Mouse (Mus musculus): ENCODE measurements at regions not wholly inside any gene's neighbourhood (a gene's known extent, or its start where the extent isn't known, plus 50 kb on each side); places are given as distances from the start of the nearest gene placed in this dataset.

- H3K4me2 ChIP-seq (replicated peaks): no peak overlapping the region
- ATAC-seq (ENCODE audit: insufficient number of reproducible peaks, low FRiP score, low TSS enrichment, low read depth): no peak
- 88% methylated on average over 4 of the region's 4 CpGs for WGBS
- H3K9ac ChIP-seq: no peak overlapping the region
- no peaks in the 10 kb centered on the region for H3K4me1 ChIP-seq
- H3K4me3 ChIP-seq (replicated peaks): no peak overlapping the region
- no peak overlapping the region for H3K27ac ChIP-seq (replicated peaks)
- H3K27me3 ChIP-seq: no peaks in the 10 kb centered on the region
- no peaks in the 10 kb centered on the region for H3K9me3 ChIP-seq (replicated peaks)
- no peaks in the 10 kb centered on the region for H3K36me3 ChIP-seq
These were observed 88.6 kb upstream of the Fam189a1 start for GRCm38 (mm10) chr7:65244936-65245335.

DNA sequence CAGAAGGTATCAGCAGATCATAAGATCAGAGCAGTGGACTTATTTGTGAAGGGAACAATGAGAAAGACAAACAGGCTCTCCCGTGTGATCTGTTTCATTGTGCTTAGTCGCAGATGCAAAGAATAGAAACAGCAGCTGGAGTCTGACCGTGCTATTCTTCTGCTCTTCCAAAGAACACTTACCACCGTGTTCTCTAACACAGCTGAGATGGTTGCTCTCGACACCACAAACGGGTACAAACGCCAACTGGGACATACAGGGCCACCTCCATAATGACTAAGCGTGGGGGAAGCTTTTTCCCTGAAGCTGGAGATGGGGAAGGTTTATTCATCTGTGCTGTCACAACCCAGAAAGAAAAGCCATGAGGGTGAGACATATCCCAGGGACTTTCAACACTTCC is 84.8 kb upstream of the Fam189a1 start:
- no peak for ATAC-seq (ENCODE audit: insufficient number of reproducible peaks, low FRiP score, low TSS enrichment, low read depth)
- no peak overlapping the region for H3K4me3 ChIP-seq (replicated peaks)
- 75% methylated on average over 8 of the region's 8 CpGs for WGBS
- H3K4me1 ChIP-seq: no peaks in the 10 kb centered on the region
- no peaks in the 10 kb centered on the region for H3K36me3 ChIP-seq
- no peak overlapping the region for H3K4me2 ChIP-seq (replicated peaks)
- no peak overlapping the region for H3K9ac ChIP-seq
- no peak overlapping the region for H3K27ac ChIP-seq (replicated peaks)
- H3K9me3 ChIP-seq (replicated peaks): no peaks in the 10 kb centered on the region
- H3K27me3 ChIP-seq: no peaks in the 10 kb centered on the region

DNA sequence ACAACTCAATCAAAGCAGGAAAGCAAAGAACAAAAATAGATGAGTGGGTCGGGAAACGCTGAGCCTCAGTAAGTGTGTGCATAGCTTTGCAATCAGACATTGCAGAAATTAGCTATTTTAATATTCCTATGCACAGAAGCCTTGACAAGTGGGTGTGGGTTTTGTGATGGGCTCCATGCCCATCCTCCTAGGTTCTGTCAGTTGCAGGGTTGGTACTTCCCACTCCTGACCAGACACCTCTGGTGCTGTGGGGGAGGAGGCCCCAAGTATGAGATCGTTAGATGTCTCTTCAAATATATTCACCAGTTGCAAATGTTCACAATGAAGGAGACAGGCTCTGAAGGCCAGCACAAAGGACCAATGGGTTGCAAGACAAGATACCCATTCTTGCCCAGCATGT is 79.3 kb upstream of the Fam189a1 start:
- Histone ChIP-seq H3K36me3 (no peaks in the 10 kb centered on the region), H3K4me1 (no peaks in the 10 kb centered on the region; the same call in 1 of the 2 replicates), H3K9me3 (replicated peaks) (no peaks in the 10 kb centered on the region), H3K9ac (no peak overlapping the region), H3K4me2 (replicated peaks) (no peak overlapping the region), H3K4me3 (replicated peaks) (no peak overlapping the region), H3K27me3 (no peaks in the 10 kb centered on the region), H3K27ac (replicated peaks) (no peak overlapping the region)
- no peak for ATAC-seq (ENCODE audit: insufficient number of reproducible peaks, low FRiP score, low TSS enrichment, low read depth)
- WGBS: 84% methylated on average over 3 of the region's 3 CpGs

- no peak overlapping the region for H3K4me2 ChIP-seq (replicated peaks)
These were observed 77.3 kb upstream of the Fam189a1 start for GRCm38 (mm10) chr7:65233681-65234080.

DNA sequence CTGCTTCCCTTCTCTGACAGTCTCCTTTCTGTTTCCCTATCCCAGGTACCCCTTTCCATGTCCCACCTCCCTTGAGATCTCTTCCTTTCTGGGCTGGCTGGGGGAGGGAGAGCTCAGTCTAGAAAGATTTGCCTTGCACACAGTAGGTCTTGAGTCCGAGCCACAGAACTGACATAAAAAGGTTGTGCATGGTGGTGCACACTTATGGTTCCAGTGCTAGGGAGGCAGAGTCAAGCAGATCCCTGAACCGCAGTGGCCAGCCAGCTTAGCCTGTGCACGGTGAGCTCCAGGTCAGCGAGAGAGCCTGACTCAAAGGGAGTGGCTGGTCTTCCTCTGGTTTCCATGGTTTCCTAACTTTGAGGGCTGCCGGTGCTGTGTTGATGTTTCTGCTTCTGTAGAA is 72.9 kb upstream of the Fam189a1 start:
- no peak overlapping the region for H3K4me3 ChIP-seq (replicated peaks)
- ATAC-seq (ENCODE audit: insufficient number of reproducible peaks, low FRiP score, low TSS enrichment, low read depth): no peak
- H3K36me3 ChIP-seq: no peaks in the 10 kb centered on the region
- H3K4me2 ChIP-seq (replicated peaks): no peak overlapping the region
- no peaks in the 10 kb centered on the region; the same call in 1 of the 2 replicates for H3K4me1 ChIP-seq
- 74% methylated on average over 5 of the region's 5 CpGs for WGBS
- H3K9ac ChIP-seq: no peak overlapping the region
- no peak overlapping the region for H3K27ac ChIP-seq (replicated peaks)
- H3K9me3 ChIP-seq (replicated peaks): no peaks in the 10 kb centered on the region
- no peaks in the 10 kb centered on the region for H3K27me3 ChIP-seq

More at GRCm38 (mm10) chr7:65233681-65234080, 77.3 kb upstream of the Fam189a1 start:
- no peaks in the 10 kb centered on the region for H3K36me3 ChIP-seq
- no peaks in the 10 kb centered on the region for H3K9me3 ChIP-seq (replicated peaks)
- no peaks in the 10 kb centered on the region for H3K27me3 ChIP-seq
- H3K9ac ChIP-seq: no peak overlapping the region
- no peak overlapping the region for H3K4me3 ChIP-seq (replicated peaks)
- 52% methylated on average over 4 of the region's 4 CpGs for WGBS
- no peaks in the 10 kb centered on the region; the same call in 1 of the 2 replicates for H3K4me1 ChIP-seq
- peak; percentile 29; the same call in 1 of the 2 replicates for ATAC-seq (ENCODE audit: insufficient number of reproducible peaks, low FRiP score, low TSS enrichment, low read depth)
- no peak overlapping the region for H3K27ac ChIP-seq (replicated peaks)

DNA sequence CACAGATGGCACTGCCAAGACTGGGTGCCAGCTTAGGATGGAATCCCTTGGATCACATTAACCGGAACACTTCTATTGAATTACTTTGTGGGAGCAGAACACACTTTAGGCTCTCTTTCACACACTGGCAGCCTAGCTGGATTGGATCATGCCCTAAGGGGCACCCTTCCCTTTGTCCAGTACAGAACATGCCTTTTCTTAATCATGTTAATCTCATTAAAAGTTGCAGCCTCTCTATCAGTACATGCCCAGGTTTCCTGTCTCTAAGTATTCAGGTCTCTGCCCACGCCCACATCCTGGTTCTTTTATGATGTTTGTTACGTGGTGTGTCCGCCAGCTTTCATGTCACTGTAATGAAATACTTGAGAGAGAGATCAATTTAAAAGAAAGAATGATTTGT is 69.8 kb upstream of the Fam189a1 start:
- no peak overlapping the region for H3K4me3 ChIP-seq (replicated peaks)
- H3K9ac ChIP-seq: no peak overlapping the region
- H3K9me3 ChIP-seq (replicated peaks): no peaks in the 10 kb centered on the region
- no peak overlapping the region for H3K4me2 ChIP-seq (replicated peaks)
- H3K27me3 ChIP-seq: no peaks in the 10 kb centered on the region
- no peak for ATAC-seq (ENCODE audit: insufficient number of reproducible peaks, low FRiP score, low TSS enrichment, low read depth)
- H3K36me3 ChIP-seq: no peaks in the 10 kb centered on the region
- no peaks in the 10 kb centered on the region for H3K4me1 ChIP-seq
- no peak overlapping the region for H3K27ac ChIP-seq (replicated peaks)
- WGBS: 75% methylated on average over 4 of the region's 4 CpGs

DNA sequence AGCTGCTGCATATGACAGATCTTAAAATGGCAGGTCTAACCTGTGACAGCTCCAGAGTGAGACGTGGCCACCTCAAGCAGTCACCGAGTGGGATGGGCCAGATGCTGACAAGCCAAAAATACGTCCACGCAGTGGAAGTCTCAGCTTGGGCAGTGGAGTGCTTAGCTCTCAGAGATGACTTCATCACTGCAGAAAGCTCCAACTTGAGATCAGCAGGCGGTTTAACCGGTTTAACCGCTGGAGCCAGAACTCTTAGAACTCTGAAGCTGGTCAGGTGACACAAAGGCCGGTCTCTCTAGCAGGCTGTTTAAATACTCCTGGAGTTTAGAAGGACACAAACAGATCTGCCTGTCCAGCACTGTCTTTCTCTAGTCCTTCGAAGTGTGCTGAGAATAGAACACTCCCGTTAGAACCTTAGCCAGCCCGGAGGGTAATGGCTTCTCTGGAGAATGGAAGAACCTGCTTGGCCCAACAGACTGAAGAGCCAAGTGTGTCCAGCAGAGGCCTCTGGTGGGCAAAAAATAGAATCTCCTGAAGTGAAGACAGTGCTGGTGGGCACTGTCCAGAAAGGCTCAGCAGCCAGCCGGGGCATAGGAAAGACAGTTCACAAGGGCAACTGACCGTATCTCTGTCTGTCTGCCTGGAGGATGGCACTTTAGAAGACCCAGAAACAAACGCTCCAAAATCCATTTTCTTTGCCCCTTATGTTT is 57.0 kb upstream of the Fam189a1 start:
- ATAC-seq (ENCODE audit: insufficient number of reproducible peaks, low FRiP score, low TSS enrichment, low read depth): no peak
- H3K27ac ChIP-seq (replicated peaks): no peak overlapping the region
- WGBS: 66% methylated on average over 14 of the region's 14 CpGs

DNA sequence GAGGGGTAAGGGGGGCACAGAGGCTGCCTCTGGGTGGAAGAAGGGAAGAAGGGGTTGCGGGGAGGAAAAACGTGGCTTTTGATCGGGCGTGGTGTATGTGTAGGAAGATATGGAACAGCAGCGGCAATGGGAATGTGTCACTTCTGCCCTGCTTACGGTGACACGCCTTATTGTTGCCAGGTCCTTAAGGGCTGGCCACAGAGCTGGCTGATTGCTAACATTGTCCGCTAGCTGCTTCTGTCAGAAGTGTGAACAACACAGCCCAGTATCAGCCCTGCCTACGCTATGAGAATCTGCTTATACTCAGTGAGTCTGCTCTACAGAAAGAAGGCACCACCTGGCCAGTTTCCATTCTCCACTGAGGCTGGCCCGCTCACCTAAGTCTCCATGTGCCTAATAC is 50.9 kb upstream of the Fam189a1 start:
- H3K4me2 ChIP-seq (replicated peaks): no peak overlapping the region
- H3K9me3 ChIP-seq (replicated peaks): no peaks in the 10 kb centered on the region
- no peaks in the 10 kb centered on the region for H3K27me3 ChIP-seq
- no peak for ATAC-seq (ENCODE audit: insufficient number of reproducible peaks, low FRiP score, low TSS enrichment, low read depth)
- no peak overlapping the region for H3K9ac ChIP-seq
- no peak overlapping the region for H3K4me3 ChIP-seq (replicated peaks)
- WGBS: 86% methylated on average over 10 of the region's 10 CpGs
- H3K36me3 ChIP-seq: no peaks in the 10 kb centered on the region
- no peak overlapping the region for H3K27ac ChIP-seq (replicated peaks)
- H3K4me1 ChIP-seq: no peaks in the 10 kb centered on the region

More for the DNA sequence above, 57.0 kb upstream of the Fam189a1 start:
- Histone ChIP-seq H3K9me3 (replicated peaks) (no peaks in the 10 kb centered on the region), H3K4me2 (replicated peaks) (no peak overlapping the region), H3K9ac (no peak overlapping the region), H3K4me3 (replicated peaks) (no peak overlapping the region), H3K36me3 (no peaks in the 10 kb centered on the region), H3K4me1 (no peaks in the 10 kb centered on the region), H3K27me3 (no peaks in the 10 kb centered on the region)

Measured in embryonic facial prominence, embryonic 15.5 days (tissue).